Mouse (Mus musculus) neutrophil, adult 5-6 weeks (primary cell): ENCODE measurements around the gene Scml4. TPM values are rescaled to one million over a fixed set of nuclear protein-coding genes. Genes with fewer than 3 reads are reported as not detected.

Experiments
- ATAC-seq: fragments of 151-379, 151-347 bp; 2 replicates; pipeline ENCODE4 v1.8.0; 2017; ENCODE audit warnings: mild to moderate bottlenecking, moderate TSS enrichment; ENCODE audit not compliant: insufficient number of reproducible peaks, poor library complexity, low FRiP score, severe bottlenecking; ENCODE audit errors: extremely low read depth
- total RNA-seq: library from RNA; stranded (forward); fragments of 200-1000 nt; gene quantifications from 2 replicates; pipeline ENCODE4 v1.2.3, GENCODE M21; 2017

Scml4 gene
- total RNA-seq, 1 experiment from 2014 or later, result 66.6 TPM

DNA sequence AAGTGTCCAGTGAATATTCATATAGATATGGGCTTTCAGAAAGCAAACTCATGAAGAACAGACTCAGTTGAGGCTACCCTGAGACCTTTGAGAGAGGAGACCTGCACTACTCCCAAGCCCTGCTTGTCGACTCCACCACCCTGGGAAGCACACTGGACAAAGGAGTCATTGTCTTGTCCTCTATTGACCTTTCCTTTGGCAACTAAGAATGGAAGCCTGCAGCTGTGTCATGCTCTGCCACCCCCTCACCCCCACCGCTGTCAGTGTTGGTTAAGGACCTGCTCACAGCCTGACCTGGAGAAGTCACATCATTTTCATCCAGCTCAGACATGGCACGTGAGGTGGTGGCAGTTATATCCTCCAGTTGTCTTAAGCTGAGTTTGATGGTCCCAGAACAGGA is 34.1 kb downstream of the Scml4 start:
- ATAC-seq, result no peak

DNA sequence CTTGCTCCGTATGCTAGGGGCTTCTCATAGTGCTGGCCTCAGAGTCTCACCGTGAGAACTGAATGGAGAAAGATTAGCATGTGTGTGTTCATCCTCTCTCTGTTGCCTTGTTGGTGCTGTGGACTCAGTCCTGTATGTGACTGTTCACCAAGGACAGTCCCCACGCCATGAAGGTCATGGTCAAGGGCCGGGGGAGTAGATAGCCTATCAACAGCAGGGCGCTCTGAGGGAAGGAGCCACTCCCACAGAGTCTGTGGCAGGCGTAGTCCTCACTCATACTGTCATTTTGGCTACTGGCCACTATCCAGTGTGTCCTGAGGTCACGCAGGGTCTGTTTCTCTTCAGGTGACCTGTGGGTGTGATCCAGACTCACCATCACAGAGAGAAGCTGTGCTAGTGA is 34.5 kb downstream of the Scml4 start:
- no peak for ATAC-seq

DNA sequence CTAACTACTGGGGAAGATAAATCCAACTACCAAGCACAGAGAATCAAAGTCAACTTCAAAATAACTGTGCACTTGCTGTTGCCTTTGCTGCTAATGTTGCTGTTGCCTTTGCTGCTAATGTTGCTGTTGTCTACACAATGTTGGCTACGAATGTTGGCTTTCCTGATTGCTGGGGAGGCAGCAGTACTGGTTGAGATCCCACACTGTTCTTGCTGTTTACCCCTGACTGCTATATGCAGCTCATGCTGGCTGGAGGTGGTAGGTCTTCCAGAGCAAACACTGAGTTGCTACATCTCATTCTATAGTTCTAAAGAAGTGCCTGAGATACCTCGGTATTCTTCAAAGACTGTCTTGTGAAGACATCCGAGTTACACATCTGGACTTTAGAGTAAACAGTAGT is 36.5 kb downstream of the Scml4 start:
- ATAC-seq, result no peak

DNA sequence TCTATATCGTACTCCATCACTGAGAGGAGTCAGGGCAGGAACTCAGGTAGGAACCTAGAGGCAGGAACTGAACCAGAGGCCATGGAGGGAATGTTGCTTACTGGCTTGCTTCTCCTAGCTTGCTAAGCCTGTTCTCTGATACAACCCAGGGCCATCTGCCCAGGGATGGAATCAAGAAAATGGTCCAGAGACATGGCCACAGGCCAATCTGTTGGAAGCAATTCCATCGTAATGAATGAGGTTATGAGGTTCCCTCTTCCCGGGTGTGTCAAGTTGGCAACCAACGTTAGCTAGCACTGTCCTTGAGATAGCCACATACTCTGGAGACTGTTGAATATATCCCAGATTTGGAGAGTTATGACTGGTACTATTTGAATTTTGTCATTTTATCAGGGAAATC is 37.0 kb downstream of the Scml4 start:
- no peak for ATAC-seq

DNA sequence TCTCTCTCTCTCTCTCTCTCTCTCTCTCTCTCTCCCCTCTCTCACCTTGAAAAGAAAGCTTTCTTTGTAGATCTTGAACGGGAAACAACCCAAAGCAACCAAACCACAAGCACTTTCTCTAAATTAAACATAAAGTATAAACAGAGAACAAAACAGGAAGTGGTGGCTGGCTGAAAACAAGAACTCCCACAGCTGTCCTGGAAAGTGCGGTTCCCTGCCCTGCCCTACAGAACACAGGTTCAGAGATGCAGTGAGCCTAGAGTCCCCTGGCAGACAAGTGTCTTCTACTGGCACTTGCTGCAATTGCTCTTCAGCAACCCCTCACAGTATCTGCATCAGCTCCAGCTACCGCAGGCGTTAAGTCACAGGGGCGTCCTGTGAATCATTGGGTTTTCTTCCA is 37.5 kb downstream of the Scml4 start:
- ATAC-seq, result peak; percentile 73

DNA sequence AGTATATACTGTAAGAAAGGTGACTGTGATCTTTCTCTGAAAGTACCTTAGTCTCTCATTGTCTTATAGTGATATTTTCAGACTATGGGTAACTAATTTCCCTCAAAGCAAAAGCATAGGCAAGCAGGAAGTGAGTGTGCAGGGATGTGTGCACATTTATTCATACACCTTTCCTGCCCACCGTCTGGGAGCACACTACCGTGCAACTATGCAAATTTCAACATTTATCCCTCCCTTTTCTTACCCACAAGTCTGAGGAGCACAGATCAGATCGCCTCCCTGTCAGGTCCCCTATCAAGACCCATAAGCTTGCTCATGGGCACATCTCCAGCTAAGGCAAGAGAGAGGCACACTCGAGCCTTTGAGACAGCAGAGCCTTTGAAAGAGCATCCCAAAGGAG is 41.2 kb downstream of the Scml4 start:
- peak; percentile 75 for ATAC-seq

DNA sequence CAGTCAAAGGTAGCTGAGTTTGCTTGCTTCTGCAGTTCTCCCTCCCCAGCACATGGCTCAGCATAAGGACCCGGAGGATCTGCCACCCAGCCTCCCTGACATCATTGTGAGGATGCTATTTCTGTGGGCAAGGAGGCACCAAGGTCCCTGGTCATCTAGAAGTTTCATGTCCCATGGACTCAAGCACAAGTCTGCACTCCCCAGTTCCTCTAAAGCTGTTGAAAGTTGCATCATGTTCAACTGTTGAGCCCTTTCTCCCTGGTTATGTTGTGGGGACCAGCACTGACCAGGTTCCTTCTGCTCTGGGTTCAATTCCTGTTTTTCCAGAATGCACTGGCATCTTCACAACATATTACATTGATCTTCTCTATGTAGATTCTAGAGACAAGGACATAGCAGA is 42.9 kb downstream of the Scml4 start:
- no peak for ATAC-seq

DNA sequence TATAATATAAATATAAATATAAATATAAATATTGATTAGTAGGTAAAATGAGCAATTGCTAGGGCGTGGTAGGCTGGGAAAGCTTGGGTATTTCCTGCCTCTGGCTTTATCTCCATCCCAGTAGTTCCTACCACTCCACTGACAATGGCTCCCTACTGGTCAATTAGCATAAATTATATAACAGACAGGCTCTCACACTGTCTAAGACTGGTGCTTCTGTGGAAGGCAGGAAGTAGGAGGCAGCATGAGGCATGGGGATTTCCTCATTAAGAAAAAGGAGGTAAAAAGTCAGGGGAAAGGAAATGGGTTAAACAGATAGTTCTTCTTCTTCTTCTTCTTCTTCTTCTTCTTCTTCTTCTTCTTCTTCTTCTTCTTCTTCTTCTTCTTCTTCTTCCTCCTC is 48.4 kb downstream of the Scml4 start:
- no peak for ATAC-seq

DNA sequence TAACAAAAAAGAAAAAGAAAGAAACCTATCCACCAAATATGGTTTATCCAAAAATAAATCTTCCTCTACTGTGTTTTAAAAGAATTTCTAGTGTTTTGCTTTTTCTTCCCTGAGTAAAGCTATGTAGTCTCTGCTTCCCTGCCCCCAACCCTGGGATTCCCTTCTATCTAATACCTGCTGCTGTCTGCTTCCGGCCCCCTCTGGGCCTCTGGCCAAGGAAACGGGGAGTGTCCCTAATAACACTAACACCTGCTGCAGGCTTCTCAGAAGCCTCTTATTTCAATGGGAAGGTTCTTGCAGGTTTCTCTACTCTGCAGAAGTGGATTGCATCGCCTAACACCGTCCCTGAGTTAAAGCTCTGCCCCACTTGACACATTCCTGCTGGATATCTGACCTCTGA is 50.4 kb downstream of the Scml4 start:
- no peak for ATAC-seq

DNA sequence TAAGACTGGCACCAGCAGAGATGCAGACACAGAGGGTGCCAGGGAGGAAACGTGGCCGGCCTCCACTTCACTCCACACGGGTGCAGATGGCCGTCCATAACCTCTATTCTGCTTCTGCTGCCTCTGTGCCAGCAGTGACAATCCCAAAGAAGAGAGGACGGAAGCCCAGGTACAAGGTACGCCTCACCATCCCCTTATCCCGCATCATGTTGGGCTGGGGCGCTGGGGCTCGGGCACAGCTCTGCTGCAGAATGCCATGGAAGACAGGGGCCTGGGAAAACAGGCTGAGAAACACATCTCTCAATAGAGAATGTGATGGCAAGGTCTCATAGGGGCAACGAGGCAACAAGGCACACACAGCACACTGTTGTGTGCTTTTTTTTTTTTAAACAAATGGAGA is 51.9 kb downstream of the Scml4 start:
- ATAC-seq, result no peak

DNA sequence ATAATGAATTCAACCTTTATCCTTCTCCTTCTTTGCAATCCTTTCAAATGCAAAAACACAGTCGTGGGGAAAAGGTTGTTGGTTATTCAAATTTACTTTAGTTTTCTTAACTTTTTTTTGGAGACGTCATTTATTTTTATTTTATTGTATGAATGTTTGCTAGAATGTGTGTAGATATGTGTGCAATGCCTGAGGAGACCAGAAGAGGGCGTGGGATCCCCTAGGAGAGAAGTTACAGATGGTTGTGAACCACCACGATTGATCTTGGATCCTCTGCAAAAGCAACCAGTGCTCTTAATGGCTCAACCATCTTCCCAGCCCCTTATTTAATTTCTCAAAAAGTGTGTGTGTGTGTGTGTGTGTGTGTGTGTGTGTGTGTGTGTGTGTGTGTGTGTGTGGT is 53.0 kb downstream of the Scml4 start:
- no peak for ATAC-seq

DNA sequence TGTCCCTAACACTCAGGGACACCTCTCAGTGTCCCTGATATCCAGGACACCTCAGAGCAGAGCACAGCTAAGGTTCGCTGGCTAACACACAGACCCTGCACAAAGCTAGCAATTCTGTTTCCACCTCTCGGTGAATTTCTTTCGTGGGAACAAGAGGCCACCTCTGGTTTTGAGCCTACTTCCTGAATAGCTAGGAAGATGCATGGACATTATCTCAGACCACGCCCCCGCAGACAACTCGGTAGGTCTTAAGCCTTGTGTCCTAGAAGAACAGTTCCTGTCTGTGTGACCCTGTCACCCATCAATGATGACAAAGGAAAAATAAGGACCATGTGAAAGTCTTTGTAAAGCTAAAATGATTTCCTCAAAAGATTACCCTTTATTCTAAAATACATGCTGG is 54.0 kb downstream of the Scml4 start:
- ATAC-seq, result no peak

DNA sequence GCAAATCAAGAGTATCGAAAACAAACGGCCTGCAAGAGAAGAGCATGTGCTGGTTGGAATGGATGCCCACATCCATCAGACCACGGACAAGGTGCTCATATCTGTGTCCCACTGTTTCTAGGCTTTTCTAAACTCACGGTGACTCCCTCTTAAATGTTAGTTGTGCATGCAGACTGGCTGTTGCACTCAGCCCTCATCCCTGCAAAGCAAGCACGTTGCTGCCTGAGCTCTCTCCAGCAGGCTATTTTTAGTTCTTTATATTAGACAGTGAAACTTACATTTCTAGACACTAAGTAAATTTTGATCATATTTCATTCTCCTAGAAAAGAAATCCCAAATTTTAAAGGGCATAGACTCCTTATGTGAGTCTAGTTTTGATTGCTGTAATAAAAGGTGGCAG is 57.2 kb downstream of the Scml4 start:
- ATAC-seq, result no peak

DNA sequence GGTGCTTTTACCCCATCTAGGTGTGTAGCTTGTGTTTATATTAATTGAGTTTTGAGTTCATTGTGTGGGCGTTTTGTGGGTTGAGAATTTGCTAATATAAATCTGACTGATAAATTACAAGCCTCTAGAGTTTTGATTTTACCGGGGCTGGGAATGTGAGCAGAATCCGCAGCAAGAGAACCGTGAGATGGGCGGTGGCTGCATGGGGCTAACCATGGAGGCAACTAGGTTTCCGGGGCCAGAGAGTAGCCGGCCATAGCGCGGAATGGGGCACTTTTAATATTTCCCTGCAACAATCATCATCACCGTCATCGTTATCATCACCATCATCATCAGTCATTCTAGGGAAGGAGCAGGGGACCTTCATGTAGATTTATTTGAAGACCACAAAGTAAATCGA is 59.6 kb downstream of the Scml4 start:
- ATAC-seq, result no peak

DNA sequence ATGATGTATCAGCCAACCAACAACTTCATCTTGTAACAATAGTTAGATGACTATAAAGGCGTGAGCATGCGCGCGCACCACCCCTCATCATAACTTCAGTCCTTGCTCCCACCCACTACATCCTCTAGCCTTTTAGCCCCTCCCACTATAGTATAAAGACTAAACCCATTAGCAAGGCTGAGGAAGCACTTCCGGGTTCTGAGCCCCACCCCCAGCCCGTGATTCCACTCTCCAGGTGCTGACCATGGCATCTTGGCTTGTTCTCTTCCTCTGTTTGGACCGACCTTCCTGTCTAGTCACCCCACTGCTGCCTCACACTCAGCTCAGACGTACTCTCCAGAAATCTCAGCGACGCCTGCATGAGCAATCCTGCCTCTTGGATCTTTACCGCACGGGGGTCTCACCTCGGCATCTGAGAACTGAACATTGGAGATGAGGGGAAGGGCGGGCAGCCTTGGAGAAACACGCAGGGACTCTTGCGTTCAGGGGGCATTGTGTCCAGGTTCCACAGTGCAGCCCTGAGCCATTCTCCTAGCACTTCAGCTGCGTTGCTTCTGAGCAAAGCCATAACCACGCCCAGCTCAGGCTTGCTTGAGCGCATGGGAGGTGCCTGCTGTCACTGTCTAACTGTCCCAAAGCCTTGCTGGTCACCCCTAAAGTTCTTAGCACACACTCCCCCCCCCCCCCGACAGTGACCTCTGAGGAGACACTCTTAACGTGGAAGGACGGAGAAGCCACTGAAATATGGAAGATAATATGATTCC is 65.1 kb downstream of the Scml4 start:
- no peak for ATAC-seq

DNA sequence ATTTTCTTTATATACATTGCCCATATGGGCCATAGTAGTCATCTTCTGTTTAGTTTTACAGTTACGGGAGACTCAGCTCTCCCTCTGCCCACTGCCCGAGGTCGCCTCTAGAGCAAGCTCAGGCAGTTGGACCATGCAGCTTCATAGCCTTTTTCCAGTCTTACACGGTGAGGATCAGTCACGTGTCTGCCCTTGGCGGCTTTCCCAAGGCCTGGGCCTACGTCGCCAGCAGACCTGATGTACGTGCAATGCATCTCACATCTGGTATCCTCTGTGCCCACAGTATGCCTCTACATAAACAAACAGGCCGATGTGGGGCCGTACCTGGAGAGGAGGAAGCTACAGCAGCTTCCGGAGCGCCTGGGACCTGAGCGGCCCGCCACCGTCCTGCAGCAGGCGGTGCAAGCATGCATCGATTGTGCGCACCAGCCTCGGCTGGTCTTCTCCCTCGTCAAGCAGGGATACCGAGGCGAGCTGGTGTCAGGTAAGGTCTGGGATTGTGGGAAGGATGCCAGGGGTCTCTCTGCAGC is 70.0 kb downstream of the Scml4 start:
- ATAC-seq, result no peak

DNA sequence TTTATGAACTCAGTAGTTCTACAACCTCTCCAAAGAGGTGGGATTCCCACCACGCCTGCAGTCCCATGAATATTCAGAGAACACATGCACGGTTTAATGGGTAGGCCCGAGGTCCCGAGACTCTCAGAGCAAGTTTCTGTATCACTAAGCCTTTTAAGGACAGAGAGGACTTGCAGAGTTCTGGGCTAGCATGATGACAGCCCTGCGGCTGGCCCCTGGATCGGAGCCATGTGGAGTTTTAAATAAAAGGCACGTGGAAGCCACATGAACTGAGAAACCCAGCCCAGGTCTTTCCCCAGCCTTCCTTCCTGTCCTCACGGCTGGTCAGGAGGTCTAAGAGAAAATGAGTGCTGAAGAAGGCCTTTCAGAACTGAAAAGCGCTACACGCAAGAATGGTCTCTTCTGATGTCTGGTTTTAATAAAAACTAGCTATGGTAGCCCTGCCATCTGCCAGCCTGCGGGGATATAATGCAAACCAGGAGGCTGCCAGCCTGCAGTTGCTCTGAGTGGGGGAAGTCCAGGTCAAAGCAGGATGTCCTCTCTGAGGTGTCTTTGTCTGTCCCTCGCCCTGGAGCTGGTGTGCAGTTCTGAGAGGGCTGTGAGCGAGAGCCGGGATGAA is 72.8 kb downstream of the Scml4 start:
- ATAC-seq, result no peak

DNA sequence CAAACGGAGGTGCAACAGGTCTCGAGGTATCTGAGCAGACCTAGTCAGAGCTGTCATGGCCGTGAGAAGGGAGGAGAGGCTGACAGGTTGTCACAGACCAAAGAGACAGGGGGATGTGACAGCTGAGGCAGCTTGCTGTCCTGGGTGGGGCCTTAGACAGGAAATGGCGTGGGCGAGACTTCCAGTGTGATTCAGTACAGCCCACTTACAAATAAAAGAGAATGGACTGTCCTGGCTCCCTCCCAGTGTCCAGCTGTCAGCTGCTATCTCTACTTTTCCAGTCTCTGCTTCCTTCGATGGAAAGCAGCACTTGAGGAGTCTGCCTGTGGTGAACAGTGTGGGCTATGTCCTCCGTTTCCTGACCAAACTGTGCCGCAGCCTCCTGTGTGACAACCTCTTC is 74.5 kb downstream of the Scml4 start:
- ATAC-seq, result no peak

DNA sequence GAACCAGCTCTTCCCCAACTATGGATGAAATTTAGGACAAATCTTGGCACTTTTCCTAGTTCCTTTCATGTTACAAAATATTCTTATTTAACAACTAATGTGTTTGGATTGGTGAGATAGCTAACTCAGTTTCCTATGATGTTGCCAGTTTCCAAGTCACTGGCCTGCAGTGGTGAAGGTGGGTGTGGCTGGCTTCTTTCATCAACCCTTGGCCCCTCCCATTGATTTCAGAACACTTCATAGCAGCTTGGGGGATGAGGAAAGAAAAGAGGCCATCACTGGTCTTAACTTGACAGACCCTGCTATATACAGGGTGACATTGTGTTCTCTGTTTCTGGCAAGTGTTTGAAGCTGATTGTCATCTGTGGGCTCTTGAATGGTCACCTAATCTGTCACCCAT is 76.0 kb downstream of the Scml4 start:
- no peak for ATAC-seq

DNA sequence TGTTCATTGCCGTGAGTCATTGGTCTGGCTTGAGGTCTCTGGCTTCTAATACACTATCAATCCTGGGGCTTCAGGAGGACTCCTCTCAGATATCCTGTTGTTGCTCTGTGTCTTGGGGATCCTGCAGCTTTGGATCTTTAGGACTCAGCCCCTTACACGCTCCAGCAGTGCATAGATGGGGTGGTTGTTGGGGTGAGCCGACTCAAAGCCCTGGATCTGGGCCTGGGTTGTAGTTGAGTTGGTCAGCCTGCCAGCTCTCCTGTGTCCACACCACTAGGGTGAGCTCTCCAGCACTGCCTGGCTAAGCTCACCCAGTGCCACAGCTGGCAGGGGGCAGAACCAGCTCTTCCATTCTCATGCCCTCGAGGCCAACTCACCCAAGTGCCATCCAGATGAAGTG is 78.2 kb downstream of the Scml4 start:
- ATAC-seq, result no peak

DNA sequence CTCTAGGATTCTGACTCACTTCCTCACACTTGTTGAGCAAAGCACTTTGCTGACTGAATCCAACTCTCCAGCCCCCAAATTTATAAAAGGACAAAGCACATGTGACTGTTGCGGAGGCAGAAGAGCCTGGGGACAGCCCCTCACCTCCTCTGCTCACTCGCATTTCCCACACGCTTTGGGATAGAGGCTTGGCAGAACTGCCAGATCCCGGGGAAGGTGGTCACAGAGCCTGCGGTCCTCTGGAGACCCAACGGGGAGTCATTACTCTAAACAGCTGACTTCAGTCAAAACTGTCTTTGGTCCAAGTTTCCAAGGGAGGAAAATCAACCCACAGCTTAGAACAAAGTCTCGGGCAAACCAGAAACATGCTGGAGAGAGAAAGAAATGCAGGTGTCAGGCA is 79.5 kb downstream of the Scml4 start:
- no peak for ATAC-seq
